In the genomic region with DNA sequence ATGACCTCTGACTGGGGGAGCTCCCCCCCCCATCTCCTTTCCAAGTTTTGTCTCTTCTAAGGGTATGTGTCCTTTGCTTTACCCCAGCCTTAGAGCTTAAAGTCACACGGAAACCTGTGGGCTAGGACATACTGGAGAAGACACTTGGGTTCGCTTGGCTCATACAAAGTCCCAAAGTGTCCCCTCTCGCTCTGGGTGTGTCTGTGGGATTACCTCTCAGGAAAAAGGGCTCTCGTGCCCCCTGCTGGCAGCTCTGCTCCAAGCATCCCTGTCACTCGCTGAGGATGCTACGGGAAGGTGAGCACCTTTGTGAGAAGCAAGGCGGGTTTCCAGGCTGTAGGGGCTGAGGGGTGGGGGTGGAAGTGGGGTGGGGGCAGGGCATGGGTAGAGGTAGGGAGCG, we compare ENCODE assay signal across 7 mouse cellular contexts. TPM values are rescaled to one million over a fixed set of nuclear protein-coding genes. Genes with fewer than 3 reads are reported as not detected.
DNase-seq lines count a peak whose midpoint lies in the region; ATAC-seq and TF ChIP-seq lines count a peak whose summit lies in the region.

No protein-coding gene starts in this region.

- CTCF ChIA-PET in Patski (lab: Charles Lee) = interaction anchor here (0.7 to 3.5 kb wide), 22 partner anchors 9 to 223 kb away, joined by 3 to 25 read pairs (median 4); a partner anchor contains a TSS

- intact Hi-C loops in gastrocnemius, postnatal 14 days (cut with DNase I; ENCODE audit: low total_unique reads) = loop anchor here (5.0 kb wide), 1 partner anchor 153 kb away; a partner anchor contains a TSS

- ATAC-seq in Patski = no peak
- ATAC-seq in kidney, embryonic 15.5 days (replicated peaks; ENCODE audit: low FRiP score) = peak; percentile 70

- peak; percentile 83 for DNase-seq in CD4-positive, CD25-positive, alpha-beta regulatory T cell, adult 2 months (ENCODE audit: low read depth, low spot score)
- DNase-seq in Patski (ENCODE audit: low read depth, low spot score) = no peak
- DNase-seq in cerebellum, postnatal 4 days (ENCODE audit: low spot score in 2 of 2) = peak; percentile 55 to 74
- peak; percentile 74 for DNase-seq in gastrocnemius, postnatal 14 days
- DNase-seq in lung, adult 2 months = peak; percentile 64
- DNase-seq in right cerebral cortex, adult 18-20 months = peak; percentile 58

- no peak overlapping the region for H3K4me3 ChIP-seq in kidney, embryonic 15.5 days (replicated peaks)
- H3K4me3 ChIP-seq in lung, adult 2 months (replicated peaks; ENCODE audit: extremely low read depth, low read depth, low read length) = no peak overlapping the region

- H3K4me2 ChIP-seq in kidney, embryonic 15.5 days = peak overlapping the region; percentile 22; the same call in 1 of the 2 replicates

- 10% methylated on average over 8 of the region's 8 CpGs for WGBS in kidney, embryonic 15.5 days
- 6% methylated on average over 8 of the region's 8 CpGs for WGBS in lung, adult 2 months

- H3K27ac ChIP-seq in kidney, embryonic 15.5 days = no peak overlapping the region

- no peaks in the 10 kb centered on the region for H3K36me3 ChIP-seq in kidney, embryonic 15.5 days

- TF ChIP-seq POLR2A in lung, adult 2 months (IDR thresholded peaks at IDR 0.05; ENCODE audit: borderline replicate concordance, extremely low read depth, low read depth, low read length) = no peak

- no peaks in the 10 kb centered on the region for H3K27me3 ChIP-seq in Patski
- H3K27me3 ChIP-seq in kidney, embryonic 15.5 days = 0 out of 2 replicates have a peak, but pooled peaks cover 8% of the 10 kb centered on the region

- TF ChIP-seq CTCF in Patski (IDR thresholded peaks at IDR 0.05) = peak; percentile 91
- TF ChIP-seq CTCF in lung, adult 2 months (IDR thresholded peaks at IDR 0.05; ENCODE audit: insufficient read depth, low read length) = peak; percentile 88

- POLR2A ChIA-PET in Patski (lab: Charles Lee) = interaction anchor here (1.1 kb wide), 1 partner anchor 154 kb away, joined by 4 read pairs; a partner anchor contains a TSS

- no peaks in the 10 kb centered on the region for H3K9me3 ChIP-seq in kidney, embryonic 15.5 days (replicated peaks)

- in situ Hi-C loops in Patski (cut with MboI; ENCODE audit: low pct_unique_long_range_greater_than_20kb) = loop anchor here (5.0 kb wide), 1 partner anchor 163 kb away; no protein-coding TSS in a partner anchor

- peaks cover 6% of the 10 kb centered on the region for H3K4me1 ChIP-seq in kidney, embryonic 15.5 days
- H3K4me1 ChIP-seq in lung, adult 2 months (ENCODE audit: control insufficient read depth, insufficient read depth, low read length) = no peaks in the 10 kb centered on the region

- H3K9ac ChIP-seq in kidney, embryonic 15.5 days = no peak overlapping the region

RNA-seq across cellular contexts. Expression of a gene that starts 38.3 kb away (rescaled TPM):
- polyA plus RNA-seq in Patski (2021) = 11.9 TPM
- total RNA-seq in gastrocnemius, postnatal 14 days (2021) = 10 to 100 TPM in 1 of 2 experiments, 1 to 10 TPM in 1; 7.5 to 13.5 TPM
- polyA plus RNA-seq in kidney, embryonic 15.5 days (2015; fragmentation: Nextera tagmentation; extraction: Ambion mirVana) = 15.8 and 17.2 TPM in 2 replicates
- 71.4 and 83.7 TPM in 2 replicates for polyA plus RNA-seq in lung, adult 2 months (2012; rRNA removed)

RNA-seq across cellular contexts. Expression of a gene that starts 57.9 kb away (rescaled TPM):
- polyA plus RNA-seq in Patski (2021) = 16.8 TPM
- total RNA-seq in gastrocnemius, postnatal 14 days (2021) = 1 to 10 TPM; 2.2 to 2.3 TPM
- polyA plus RNA-seq in kidney, embryonic 15.5 days (2015; fragmentation: Nextera tagmentation; extraction: Ambion mirVana) = 4.3 and 4.9 TPM in 2 replicates
- 16.3 and 19.7 TPM in 2 replicates for polyA plus RNA-seq in lung, adult 2 months (2012; rRNA removed)
